8 mouse cellular contexts compared by ENCODE assay signal in genomic region chr6:100512676-100513075, GRCm38 (mm10).
DNase-seq lines count a peak whose midpoint lies in the region; ATAC-seq and TF ChIP-seq lines count a peak whose summit lies in the region.

No protein-coding gene starts in this region.

- 55% methylated on average over 4 of the region's 4 CpGs for WGBS in hindbrain, postnatal 0 days
- 54% methylated on average over 4 of the region's 4 CpGs for WGBS in hindbrain, embryonic 10.5 days
- 56% methylated on average over 4 of the region's 4 CpGs for WGBS in midbrain, embryonic 16.5 days

- H3K4me1 ChIP-seq in hindbrain, postnatal 0 days (ENCODE audit: insufficient read depth, low read length), result no peaks in the 10 kb centered on the region
- peaks cover 15% of the 10 kb centered on the region for H3K4me1 ChIP-seq in hindbrain, embryonic 10.5 days (replicated peaks)
- H3K4me1 ChIP-seq in midbrain, embryonic 16.5 days (ENCODE audit: control insufficient read depth, insufficient read depth, low read length), result no peaks in the 10 kb centered on the region

- no peak overlapping the region for H3K4me2 ChIP-seq in hindbrain, postnatal 0 days (ENCODE audit: low read depth, low read length)
- no peak overlapping the region for H3K4me2 ChIP-seq in midbrain, embryonic 16.5 days (ENCODE audit: low read length)

- TF ChIP-seq CTCF in hindbrain, postnatal 0 days (IDR thresholded peaks at IDR 0.05; ENCODE audit: low read depth), result peak; percentile 61

- H3K27ac ChIP-seq in hindbrain, postnatal 0 days, result no peak overlapping the region
- no peak overlapping the region for H3K27ac ChIP-seq in hindbrain, embryonic 10.5 days
- no peak overlapping the region for H3K27ac ChIP-seq in midbrain, embryonic 16.5 days (ENCODE audit: low read length)

- no peaks in the 10 kb centered on the region for H3K9me3 ChIP-seq in hindbrain, postnatal 0 days (ENCODE audit: low read length)
- peaks cover 5% of the 10 kb centered on the region; the same call in 1 of the 2 replicates for H3K9me3 ChIP-seq in hindbrain, embryonic 10.5 days
- H3K9me3 ChIP-seq in midbrain, embryonic 16.5 days (replicated peaks; ENCODE audit: control insufficient read depth, low read length, poor library complexity, severe bottlenecking), result no peaks in the 10 kb centered on the region

- H3K4me3 ChIP-seq in hindbrain, postnatal 0 days (ENCODE audit: low read length), result no peak overlapping the region
- H3K4me3 ChIP-seq in hindbrain, embryonic 10.5 days, result no peak overlapping the region
- no peak overlapping the region for H3K4me3 ChIP-seq in midbrain, embryonic 16.5 days (ENCODE audit: low read depth, low read length)

- H3K9ac ChIP-seq in hindbrain, postnatal 0 days (replicated peaks; ENCODE audit: low read length), result no peak overlapping the region
- H3K9ac ChIP-seq in midbrain, embryonic 16.5 days (ENCODE audit: low read depth, low read length), result no peak overlapping the region

- H3K36me3 ChIP-seq in hindbrain, postnatal 0 days (ENCODE audit: insufficient read depth, low read length), result no peaks in the 10 kb centered on the region
- H3K36me3 ChIP-seq in hindbrain, embryonic 10.5 days, result no peaks in the 10 kb centered on the region
- H3K36me3 ChIP-seq in midbrain, embryonic 16.5 days (ENCODE audit: control insufficient read depth, insufficient read depth, low read length), result no peaks in the 10 kb centered on the region

- H3K27me3 ChIP-seq in hindbrain, postnatal 0 days (ENCODE audit: insufficient read depth, low read length), result peaks cover 9% of the 10 kb centered on the region
- peaks cover 69% of the 10 kb centered on the region for H3K27me3 ChIP-seq in hindbrain, embryonic 10.5 days (ENCODE audit: insufficient read depth, poor library complexity, severe bottlenecking)
- peaks cover 2% of the 10 kb centered on the region; the same call in 1 of the 2 replicates for H3K27me3 ChIP-seq in midbrain, embryonic 16.5 days (ENCODE audit: control insufficient read depth, insufficient read depth, low read depth, low read length)

- no peak for ATAC-seq in hindbrain, postnatal 0 days
- ATAC-seq in midbrain, embryonic 16.5 days, result no peak

- peak; percentile 54 for DNase-seq in hindbrain, postnatal 0 days (ENCODE audit: low spot score)
- DNase-seq in hindbrain, embryonic 10.5 days (ENCODE audit: low spot score), result no peak
- DNase-seq in 416B (ENCODE audit: low read depth) (peak; percentile 51), MN1 (ENCODE audit: low spot score) (peak; percentile 25)
- DNase-seq in induced T-regulatory cell, adult 2 months (ENCODE audit: low read depth), result peak; percentile 57
- no peak for DNase-seq in ovary, adult 18-20 months (ENCODE audit: low spot score)
- DNase-seq in gastrocnemius, adult 8-10 months (ENCODE audit: low spot score in 2 of 2), result no peak

Comparison
In these comparisons a context has a peak if more than half of its experiments do, and no peak if none do; other contexts are left out.
1. DNase-seq: peak in hindbrain, postnatal 0 days (single experiment), 416B (single experiment), MN1 (single experiment) and induced T-regulatory cell, adult 2 months (single experiment); none in hindbrain, embryonic 10.5 days (single experiment), ovary, adult 18-20 months (single experiment) and gastrocnemius, adult 8-10 months (0 of 2).